Comparison of ENCODE assay signal across 9 mouse cellular contexts in genomic region chr9:56795721-56796655, GRCm38 (mm10). TPM values are rescaled to one million over a fixed set of nuclear protein-coding genes. Genes with fewer than 3 reads are reported as not detected.
DNase-seq lines count a peak whose midpoint lies in the region; ATAC-seq lines count a peak whose summit lies in the region.
"Had no signal": no experiment of that assay in that cellular context is flagged by ENCODE, and none has a peak within 500 bp of the region (broad histone marks: within the 10 kb centered on the region; RNA-seq: fewer than 3 reads in every experiment).

TSS of gene Lingo1 (minus strand) at chr9:56796468.

- peak within 1 kb of the TSS; percentile 66 for H3K9ac ChIP-seq in heart, embryonic 13.5 days
- peak within 1 kb of the TSS; percentile 65 for H3K9ac ChIP-seq in forebrain, embryonic 13.5 days
- H3K9ac ChIP-seq in midbrain, embryonic 13.5 days (replicated peaks) = peak within 1 kb of the TSS; percentile 80

- H3K27me3 ChIP-seq in heart, embryonic 13.5 days (replicated peaks) = peaks cover 93% of the 10 kb centered on the region
- peaks cover 95% of the 10 kb centered on the region for H3K27me3 ChIP-seq in forebrain, embryonic 13.5 days
- H3K27me3 ChIP-seq in midbrain, embryonic 13.5 days = peaks cover 74% of the 10 kb centered on the region

- H3K4me2 ChIP-seq in heart, embryonic 13.5 days = peak within 1 kb of the TSS; percentile 94
- peak within 1 kb of the TSS; percentile 82 for H3K4me2 ChIP-seq in forebrain, embryonic 13.5 days
- peak within 1 kb of the TSS; percentile 81 for H3K4me2 ChIP-seq in midbrain, embryonic 13.5 days (replicated peaks)

- no peaks in the 10 kb centered on the region for H3K9me3 ChIP-seq in heart, embryonic 13.5 days
- no peaks in the 10 kb centered on the region for H3K9me3 ChIP-seq in forebrain, embryonic 13.5 days (replicated peaks)
- H3K9me3 ChIP-seq in midbrain, embryonic 13.5 days = no peaks in the 10 kb centered on the region
- H3K9me3 ChIP-seq: G1E had no signal

- peaks cover 17% of the 10 kb centered on the region for H3K4me1 ChIP-seq in heart, embryonic 13.5 days
- peaks cover 25% of the 10 kb centered on the region for H3K4me1 ChIP-seq in forebrain, embryonic 13.5 days
- H3K4me1 ChIP-seq in midbrain, embryonic 13.5 days (replicated peaks) = peaks cover 24% of the 10 kb centered on the region

- H3K36me3 ChIP-seq in heart, embryonic 13.5 days = no peaks in the 10 kb centered on the region
- H3K36me3 ChIP-seq in forebrain, embryonic 13.5 days (ENCODE audit: poor library complexity, severe bottlenecking) = no peaks in the 10 kb centered on the region
- no peaks in the 10 kb centered on the region for H3K36me3 ChIP-seq in midbrain, embryonic 13.5 days
- H3K36me3 ChIP-seq: G1E had no signal

- no peak for DNase-seq in heart, postnatal 4 days
- peak; percentile 47 for DNase-seq in brain, embryonic 18.5 days (ENCODE audit: low read depth, low spot score)
- DNase-seq in layer of hippocampus, adult 9-11 months = peak; percentile 83
- DNase-seq in testis, postnatal 14 days (ENCODE audit: low spot score) = peak; percentile 58

- H3K27ac ChIP-seq in heart, embryonic 13.5 days (replicated peaks) = no peak within 1 kb of the TSS
- H3K27ac ChIP-seq in forebrain, embryonic 13.5 days = no peak within 1 kb of the TSS
- peak within 1 kb of the TSS; percentile 84 for H3K27ac ChIP-seq in midbrain, embryonic 13.5 days

- ATAC-seq in heart, embryonic 13.5 days (ENCODE audit: extremely low read depth, insufficient number of reproducible peaks, low FRiP score, low TSS enrichment) = no peak
- ATAC-seq in forebrain, embryonic 13.5 days = peak; percentile 79
- ATAC-seq in midbrain, embryonic 13.5 days = peak; percentile 80
- no peak for ATAC-seq in inflammation-experienced regulatory T-cells, adult 6 months

- H3K4me3 ChIP-seq in heart, embryonic 13.5 days = peak within 1 kb of the TSS; percentile 59
- peak within 1 kb of the TSS; percentile 53 for H3K4me3 ChIP-seq in forebrain, embryonic 13.5 days
- peak within 1 kb of the TSS; percentile 60 for H3K4me3 ChIP-seq in midbrain, embryonic 13.5 days (replicated peaks)

- WGBS in heart, embryonic 13.5 days = under 1% methylated on average over 79 of the region's 88 CpGs
- WGBS in forebrain, embryonic 13.5 days = 1% methylated on average over 71 of the region's 88 CpGs
- WGBS in midbrain, embryonic 13.5 days = under 1% methylated on average over 76 of the region's 88 CpGs

RNA-seq across cellular contexts. Expression of gene Lingo1, which starts in this region (rescaled TPM):
- 1.5 and 2.3 TPM in 2 replicates for polyA plus RNA-seq in heart, embryonic 13.5 days (2015; fragmentation: Nextera tagmentation; extraction: Ambion mirVana)
- total RNA-seq in heart, postnatal 4 days (2021) = 1 to 10 TPM; 2.9 to 3.0 TPM
- polyA plus RNA-seq in forebrain, embryonic 13.5 days (2015; fragmentation: Nextera tagmentation; extraction: Ambion mirVana) = 10.9 and 13.7 TPM in 2 replicates
- 35.1 and 39.0 TPM in 2 replicates for polyA plus RNA-seq in midbrain, embryonic 13.5 days (2015; fragmentation: Nextera tagmentation; extraction: Ambion mirVana)
- not detected for polyA plus RNA-seq in inflammation-experienced regulatory T-cells, adult 6 months (2017; shearing (Covaris generic))
- polyA plus RNA-seq: G1E had no signal

Comparison
In these comparisons a context has a peak if more than half of its experiments do, and no peak if none do; other contexts are left out.
1. ATAC-seq: peak in forebrain, embryonic 13.5 days (single experiment) and midbrain, embryonic 13.5 days (single experiment); none in heart, embryonic 13.5 days (single experiment) and inflammation-experienced regulatory T-cells, adult 6 months (single experiment).
2. Peak in every context shown above with its lines, with median percentiles within 50 percentile points of each other: H3K4me2 ChIP-seq, H3K4me3 ChIP-seq and H3K9ac ChIP-seq.